Mouse (Mus musculus): ENCODE measurements around the gene Ceacam9.

Gene Ceacam9

DNA sequence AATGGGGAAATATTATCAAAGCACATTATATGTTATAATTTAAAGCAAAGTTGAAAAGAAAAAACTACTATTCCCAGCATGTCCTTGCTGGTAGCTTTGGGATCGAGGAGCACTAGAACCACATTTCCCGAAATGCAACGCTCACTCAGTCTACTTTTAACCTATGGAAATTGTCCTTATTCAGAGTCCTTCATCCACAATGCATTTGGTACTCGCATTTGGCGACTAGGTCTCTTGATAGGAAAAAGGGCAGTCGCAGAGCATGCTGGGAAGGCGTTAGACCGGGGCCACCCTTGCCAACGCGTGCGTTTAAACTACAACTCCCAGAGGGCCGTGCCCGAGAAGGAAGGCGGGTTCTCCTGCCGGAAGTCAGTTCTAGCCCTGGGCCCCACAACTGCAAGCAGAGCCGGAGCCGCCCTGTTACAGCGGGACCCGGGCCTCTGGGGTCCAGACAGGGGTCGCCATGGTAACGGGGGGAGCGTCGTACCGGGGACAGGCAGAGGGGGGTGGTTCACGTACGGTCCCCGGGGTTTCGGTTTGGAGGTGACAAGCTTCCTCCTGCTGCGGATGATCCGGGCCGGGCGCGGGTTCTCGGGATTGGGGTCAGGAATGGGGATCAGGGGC is 16.5 kb downstream of the Ceacam9 start, which contains the start of gene Ap2s1:
Gene Ap2s1 (plus strand): TSS at position 338 of the 624 bp plus-strand sequence.
- in situ Hi-C loops (cut with MboI; ENCODE audit: unreplicated experiment in 2 of 2): no loop called here

DNA sequence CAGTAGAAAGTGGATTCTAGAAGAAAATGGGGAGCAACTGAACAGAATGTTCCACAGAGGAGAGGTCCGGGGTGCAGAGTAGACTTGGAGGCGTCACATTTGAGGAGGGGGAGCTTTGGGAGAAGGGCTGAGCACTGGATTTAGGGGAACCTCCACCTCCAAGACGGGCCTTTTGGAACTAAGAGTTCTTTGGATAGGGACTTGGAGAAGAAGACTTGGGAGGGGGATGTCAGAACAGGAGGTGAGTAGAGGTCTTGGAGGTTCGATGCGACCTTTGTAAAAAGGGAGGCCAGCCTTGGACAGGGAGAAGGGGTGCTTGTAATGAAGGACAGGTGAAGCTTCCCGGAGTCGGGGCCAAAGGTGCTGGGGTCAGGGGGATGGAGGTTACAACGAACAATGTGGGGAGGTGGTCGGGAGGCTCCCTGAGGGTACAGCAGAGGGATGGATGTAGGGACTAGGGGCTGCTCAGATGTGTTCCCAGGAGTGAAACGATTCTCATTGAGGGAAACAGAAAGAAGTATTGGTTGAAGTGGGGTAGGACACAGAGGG is 17.4 kb downstream of the Ceacam9 start:
- in situ Hi-C loops (cut with MboI; ENCODE audit: unreplicated experiment in 2 of 2): no loop called here

DNA sequence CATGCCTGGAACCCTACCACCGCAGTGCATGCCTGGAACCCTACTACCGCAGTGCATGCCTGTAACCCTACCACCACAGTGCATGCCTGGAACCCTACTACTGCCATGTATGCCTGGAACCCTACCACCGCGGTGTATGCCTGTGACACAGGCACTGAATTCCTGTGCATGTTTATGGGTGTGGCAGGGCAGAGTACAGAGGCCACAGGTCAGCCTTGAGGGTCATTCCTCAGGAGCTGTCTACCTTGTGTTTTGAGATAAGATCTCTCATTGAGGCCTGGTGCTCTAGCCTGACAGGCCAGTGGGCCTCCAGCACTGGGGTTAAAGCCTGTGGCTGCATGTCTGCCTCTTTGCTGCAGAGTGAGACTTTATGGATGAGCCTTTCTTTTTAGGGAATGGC is 23.6 kb downstream of the Ceacam9 start:
- in situ Hi-C loops (cut with MboI; ENCODE audit: unreplicated experiment in 2 of 2): loop anchor here (5.0 to 10.0 kb wide), 4 partner anchors 37 to 149 kb away; partner anchors contain the start of genes Gng8 (in 1 of the 2) and Slc1a5 (in 1 of the 2)

DNA sequence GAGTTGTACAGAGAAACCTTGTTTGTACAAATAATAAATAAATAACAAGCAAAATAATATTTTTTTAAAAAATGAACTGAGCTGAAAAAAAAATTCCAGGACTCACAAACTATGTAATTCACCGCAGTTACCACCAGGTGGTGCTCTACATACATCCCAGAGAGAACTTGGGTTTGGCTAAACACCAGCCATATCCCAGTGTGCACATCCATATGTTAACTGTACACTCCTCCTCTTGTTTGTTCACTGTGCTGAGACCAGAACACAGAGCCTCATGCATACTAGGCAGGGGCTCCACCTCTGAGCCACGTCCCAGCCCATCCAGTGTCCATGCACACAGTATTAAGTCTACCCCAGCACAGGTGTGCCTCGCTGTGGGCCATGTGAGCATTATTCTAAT is 24.4 kb downstream of the Ceacam9 start:
- in situ Hi-C loops (cut with MboI; ENCODE audit: unreplicated experiment in 2 of 2): loop anchor here (5.0 to 10.0 kb wide), 4 partner anchors 36 to 149 kb away; partner anchors contain the start of genes Gng8 (in 1 of the 2) and Slc1a5 (in 1 of the 2)

DNA sequence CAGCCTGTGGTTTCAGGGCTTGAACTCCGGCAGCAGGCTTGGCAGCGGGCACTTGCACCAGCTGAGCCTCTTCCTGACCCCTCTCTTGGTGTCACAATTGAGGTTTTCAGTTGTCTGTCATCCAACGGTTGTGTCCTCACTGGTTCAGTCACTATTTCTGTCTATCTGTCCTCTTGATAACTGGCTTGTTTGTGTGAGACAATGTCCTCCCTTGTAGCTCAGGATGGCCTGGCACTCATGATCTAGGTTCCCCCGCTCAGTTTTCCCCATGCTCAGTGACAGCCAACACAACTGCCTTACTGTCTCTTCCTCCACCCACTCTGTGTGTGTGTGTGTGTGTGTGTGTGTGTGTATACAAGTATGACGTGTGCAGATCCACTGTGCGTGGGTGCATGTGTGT is 25.9 kb downstream of the Ceacam9 start:
- in situ Hi-C loops (cut with MboI; ENCODE audit: unreplicated experiment in 2 of 2): loop anchor here (5.0 to 10.0 kb wide), 4 partner anchors 35 to 147 kb away; partner anchors contain the start of genes Gng8 (in 1 of the 2) and Slc1a5 (in 1 of the 2)

DNA sequence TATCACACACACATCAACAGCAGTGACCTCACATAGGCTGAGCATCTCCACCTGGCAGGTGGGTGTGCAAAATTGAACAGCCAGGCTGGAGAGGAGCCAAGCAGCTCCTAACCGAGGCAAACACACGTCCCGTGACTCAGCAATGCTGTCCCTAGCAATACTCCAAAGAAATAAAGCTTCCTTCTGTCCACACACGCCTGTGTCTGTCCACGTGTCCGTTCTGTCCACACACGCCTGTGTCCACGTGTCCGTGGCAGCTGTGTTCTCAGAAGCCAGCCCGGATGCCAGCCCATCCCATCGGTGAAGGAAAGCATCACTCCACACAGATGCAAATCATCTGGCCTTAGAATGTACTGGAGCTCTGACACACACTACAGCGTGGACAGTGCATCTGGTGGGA is 30.3 kb downstream of the Ceacam9 start:
- in situ Hi-C loops (cut with MboI; ENCODE audit: unreplicated experiment in 2 of 2): no loop called here

DNA sequence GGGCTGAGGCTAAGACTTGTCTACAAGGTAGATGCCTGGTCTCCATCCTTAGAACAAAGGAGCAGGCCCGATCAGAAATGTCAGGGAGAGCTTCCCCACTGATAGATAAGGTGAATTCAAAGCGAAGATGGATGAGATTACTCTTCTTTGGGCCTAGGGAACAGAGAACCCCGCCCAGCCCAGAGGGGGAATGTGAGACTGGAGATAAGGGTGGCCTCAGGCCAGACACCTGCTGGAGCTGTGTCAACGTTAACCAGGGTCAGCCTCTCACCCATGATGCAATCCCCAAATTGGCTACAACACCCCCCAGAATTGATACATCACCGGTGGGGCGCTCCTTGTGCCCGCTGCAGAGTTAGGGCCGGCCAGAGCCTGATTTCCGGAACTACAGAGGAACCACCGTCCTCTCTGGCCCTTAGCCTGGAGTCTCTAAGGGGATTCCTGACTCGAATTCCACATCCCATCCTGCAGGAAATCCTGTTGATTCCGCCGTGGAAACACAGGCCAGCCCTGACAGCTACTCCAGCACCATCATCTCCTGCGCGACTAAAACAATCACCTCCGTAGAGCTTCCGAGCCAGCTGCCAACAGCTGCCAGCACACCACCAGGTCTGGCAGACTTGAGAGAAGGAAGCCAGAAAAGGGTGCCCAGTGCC is 33.8 kb downstream of the Ceacam9 start:
- in situ Hi-C loops (cut with MboI; ENCODE audit: unreplicated experiment in 2 of 2): no loop called here

DNA sequence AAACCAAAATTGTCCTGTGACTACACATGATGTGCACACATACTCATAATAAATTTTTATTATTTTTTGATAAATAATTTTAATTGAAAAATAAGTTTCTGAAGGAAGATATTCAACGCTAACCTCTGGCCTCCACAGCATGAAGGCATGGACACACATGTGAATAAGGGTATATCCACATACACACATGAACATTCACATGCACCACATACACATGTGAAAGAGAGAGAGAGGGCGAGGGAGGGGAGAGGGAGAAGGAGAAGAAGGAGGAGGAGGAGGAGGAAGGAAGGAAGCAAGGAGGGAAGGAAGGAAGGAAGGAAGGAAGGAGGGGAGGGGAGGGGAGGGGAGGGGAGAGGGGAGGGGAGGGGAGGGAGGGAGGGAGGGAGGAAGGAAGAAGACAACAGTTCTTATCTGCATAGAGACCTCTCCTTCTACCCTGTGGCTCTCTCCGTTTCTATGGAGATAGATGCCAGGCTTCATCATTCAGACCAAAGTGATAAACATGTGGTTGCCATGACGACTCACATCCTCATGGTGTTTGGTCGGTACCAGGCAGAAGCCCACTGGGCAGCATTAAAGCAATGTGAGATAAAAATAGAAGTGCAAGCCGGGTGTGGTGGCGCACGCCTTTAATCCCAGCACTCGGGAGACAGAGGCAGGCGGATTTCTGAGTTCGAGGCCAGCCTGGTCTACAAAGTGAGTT is 37.3 kb downstream of the Ceacam9 start:
- in situ Hi-C loops (cut with MboI; ENCODE audit: unreplicated experiment in 2 of 2): no loop called here

DNA sequence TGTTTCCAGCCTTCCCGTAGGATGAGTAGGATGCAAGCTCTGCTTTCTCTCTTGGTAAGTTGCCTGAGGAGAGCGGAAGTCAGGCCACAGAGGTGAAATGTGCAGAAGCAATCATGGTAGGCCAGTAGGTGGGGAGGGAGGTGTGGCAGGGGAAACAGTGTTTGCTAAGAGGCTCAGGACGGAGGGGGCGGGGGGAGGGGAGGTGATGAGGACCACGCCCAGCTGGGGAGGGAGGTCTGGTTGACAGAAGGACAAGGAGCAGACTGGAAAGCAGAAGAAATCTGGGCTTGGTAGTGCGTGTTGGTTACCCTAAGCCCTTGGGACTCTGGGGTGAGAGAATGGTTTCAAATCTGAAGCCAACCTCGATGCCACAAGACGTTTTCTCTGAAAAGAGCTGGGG is 38.6 kb downstream of the Ceacam9 start:
- in situ Hi-C loops (cut with MboI; ENCODE audit: unreplicated experiment in 2 of 2): no loop called here

DNA sequence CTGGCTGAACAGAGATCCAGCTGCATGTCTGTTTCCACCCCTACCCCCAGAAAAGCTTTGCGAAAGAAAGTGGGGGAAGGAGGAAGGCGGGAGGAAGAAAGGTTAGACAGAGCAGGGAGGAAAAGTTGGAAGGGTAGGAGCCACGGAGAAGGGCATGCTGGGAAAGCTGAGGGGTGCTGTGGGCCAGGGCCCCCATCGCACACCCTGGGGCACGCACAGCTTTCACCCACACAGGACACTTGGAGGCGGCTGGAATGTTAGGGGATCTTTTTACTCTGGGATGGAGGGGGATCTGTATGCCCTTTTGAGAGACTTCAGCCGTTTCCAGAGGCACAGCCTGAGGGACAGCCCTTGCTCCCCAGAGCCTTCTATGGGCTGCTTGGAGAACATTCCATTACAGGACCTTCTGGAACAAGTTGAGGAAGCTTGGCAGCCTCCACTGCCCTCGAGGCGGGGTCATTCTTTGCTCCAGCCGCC is 39.3 kb downstream of the Ceacam9 start:
- in situ Hi-C loops (cut with MboI; ENCODE audit: unreplicated experiment in 2 of 2): no loop called here

DNA sequence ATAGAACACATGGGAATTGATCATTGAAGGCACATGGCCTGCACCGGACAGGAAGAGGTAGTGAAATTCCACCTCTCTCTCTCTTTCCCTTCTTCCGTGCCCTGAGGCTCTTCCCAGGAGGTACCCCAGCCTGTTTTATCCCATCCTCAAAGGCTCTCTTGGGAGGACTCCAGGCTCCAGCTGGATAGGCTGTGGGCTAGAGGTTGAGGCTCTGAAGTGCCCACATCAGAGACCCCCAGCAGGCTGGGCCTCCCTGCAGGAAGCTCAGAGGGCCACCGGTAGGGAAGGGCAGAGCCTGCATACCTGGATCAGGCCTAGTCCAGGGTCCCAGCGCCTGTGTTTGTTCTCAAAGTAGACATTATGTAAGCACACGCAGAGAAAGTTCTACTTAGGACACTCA is 39.9 kb downstream of the Ceacam9 start:
- in situ Hi-C loops (cut with MboI; ENCODE audit: unreplicated experiment in 2 of 2): no loop called here

DNA sequence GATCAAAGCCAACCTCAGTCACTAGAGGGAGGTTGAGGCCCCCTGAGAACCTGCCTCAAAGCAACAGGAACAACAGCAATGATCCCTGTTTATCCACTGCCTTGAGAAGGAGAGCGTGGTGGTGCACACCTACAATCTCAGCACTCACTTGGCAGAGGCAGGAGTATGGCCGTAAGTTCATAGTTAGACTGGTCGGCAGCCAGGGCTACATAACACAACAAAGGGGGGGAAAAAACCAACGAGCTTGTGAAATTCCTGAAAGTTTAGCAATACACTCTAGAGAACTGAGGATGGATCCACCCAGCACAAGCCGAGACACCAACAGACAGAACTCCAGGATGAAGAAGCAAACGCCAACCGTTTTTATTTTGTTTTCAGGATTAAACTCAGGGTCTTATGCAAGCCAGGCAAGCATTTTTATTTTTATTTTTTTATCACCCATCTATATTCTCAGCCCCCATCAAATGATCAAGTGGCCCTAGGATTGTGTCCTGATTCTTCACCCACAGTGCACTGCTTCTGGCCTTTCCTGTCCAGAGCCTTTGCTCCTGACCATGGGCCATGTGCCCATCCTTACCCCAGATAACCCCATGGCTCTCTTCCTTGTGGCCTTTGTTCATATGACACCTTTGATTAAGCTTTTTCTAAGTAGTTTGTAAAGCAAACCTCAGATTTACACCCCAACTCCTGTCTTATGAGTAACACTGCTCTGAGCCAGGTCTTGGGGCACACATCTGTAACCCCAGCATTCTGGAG is 41.9 kb downstream of the Ceacam9 start:
- in situ Hi-C loops (cut with MboI; ENCODE audit: unreplicated experiment in 2 of 2): no loop called here

DNA sequence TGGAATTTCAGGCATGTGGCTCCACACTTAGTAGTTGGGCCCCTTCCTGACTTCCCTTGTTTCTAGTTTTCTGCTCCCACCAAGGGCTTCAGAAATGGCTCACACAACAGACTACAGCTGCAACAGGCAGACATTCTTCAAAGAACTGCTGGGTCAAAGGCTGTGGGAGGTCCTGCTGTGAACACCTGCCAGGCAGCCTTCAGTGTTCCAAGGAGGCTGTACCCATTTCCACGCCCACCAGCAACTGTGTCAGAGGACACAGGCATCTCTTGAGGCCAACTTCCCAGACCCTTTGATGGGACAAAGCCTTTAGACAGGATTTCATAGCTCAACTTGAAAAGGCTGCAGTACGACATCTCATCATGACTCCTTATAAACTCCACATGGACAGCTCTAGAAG is 44.7 kb downstream of the Ceacam9 start:
- in situ Hi-C loops (cut with MboI; ENCODE audit: unreplicated experiment in 2 of 2): no loop called here

All from v-Abl transformed pro-B cells (cell line).